Mouse (Mus musculus) B cell, adult (primary cell): ENCODE data around the gene Hgfac. TPM values are rescaled to one million over a fixed set of nuclear protein-coding genes. Genes with fewer than 3 reads are reported as not detected.

Source experiments
- total RNA-seq: library from RNA; stranded (reverse); gene quantifications from 4 replicates; pipeline ENCODE4 v1.2.4, GENCODE M21; 2023; ENCODE audit not compliant: inconsistent age

Hgfac gene
- 0.48 to 0.72 TPM in 2 of 4 replicates, not detected in the others for total RNA-seq

GRCm38 (mm10) chr5:35041268-35041829 lies at the start of gene Hgfac:
Hgfac (plus strand) TSS chr5:35041509.

DNA sequence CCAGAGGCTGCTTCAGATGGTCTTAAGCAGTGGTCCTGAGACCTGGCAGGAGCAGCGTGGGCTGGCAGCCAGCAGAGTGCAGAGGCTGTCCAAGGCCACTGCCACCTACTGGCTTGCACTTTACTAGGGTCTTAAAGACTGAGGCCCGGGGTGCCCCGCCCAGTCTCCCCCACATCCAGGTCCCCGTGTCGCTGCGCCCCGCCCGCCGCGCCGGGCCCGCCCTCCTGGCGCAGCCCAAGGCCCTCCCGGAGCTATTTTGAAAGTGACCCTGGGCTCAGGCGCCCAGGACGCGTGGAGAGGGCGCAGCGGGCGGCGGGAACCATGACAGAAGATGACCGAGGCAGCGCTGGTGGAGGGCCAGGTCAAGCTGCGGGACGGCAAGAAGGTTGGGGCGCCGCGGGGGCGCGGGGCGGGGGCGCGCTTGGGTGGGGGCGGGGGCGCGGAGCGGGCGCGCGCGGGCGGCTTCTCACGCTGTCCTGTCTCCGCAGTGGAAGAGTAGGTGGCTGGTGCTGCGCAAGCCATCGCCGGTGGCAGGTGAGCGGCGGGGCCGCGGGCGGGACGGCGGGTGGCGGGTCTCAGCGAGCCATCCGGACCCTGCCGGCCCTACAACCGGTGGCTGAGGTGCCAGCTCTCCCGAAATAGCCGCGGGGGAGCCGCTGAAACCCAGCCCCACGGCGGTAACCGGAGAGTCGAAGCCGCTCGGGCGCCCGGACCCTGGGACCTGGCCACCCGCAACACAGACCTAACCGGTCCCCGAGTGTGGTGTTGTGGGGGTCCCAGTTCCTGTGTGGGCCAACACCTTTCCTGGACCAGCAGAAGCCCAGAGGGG lies 15.5 kb downstream of the Hgfac start, which contains the start of gene Dok7:
Gene Dok7, plus strand, starts transcription at position 163 of the 829 bp plus-strand sequence.

Other genes with a start within 250 kb of the Hgfac start
- gene Msantd1, start 133.5 kb upstream of the Hgfac start, total RNA-seq: 2.1 to 2.9 TPM (median 2.5 TPM) in 4 replicates
- gene Rgs12, start 92.1 kb upstream of the Hgfac start, total RNA-seq: 2.0 to 7.0 TPM (median 2.6 TPM) in 4 replicates
- not detected in 4 replicates for gene Dok7, start 15.3 kb downstream of the Hgfac start, total RNA-seq
- gene Lrpap1, start 64.3 kb downstream of the Hgfac start, total RNA-seq: 38.7 to 51.4 TPM (median 39.1 TPM) in 4 replicates
- not detected in 4 replicates for gene Adra2c, start 236.8 kb downstream of the Hgfac start, total RNA-seq